Mouse (Mus musculus): ENCODE measurements around the gene Ndufa10. TPM values are rescaled to one million over a fixed set of nuclear protein-coding genes. Genes with fewer than 3 reads are reported as not detected.

The Ndufa10 gene
- polyA plus RNA-seq, 1 experiment from 2014 or later, result 162 TPM

DNA sequence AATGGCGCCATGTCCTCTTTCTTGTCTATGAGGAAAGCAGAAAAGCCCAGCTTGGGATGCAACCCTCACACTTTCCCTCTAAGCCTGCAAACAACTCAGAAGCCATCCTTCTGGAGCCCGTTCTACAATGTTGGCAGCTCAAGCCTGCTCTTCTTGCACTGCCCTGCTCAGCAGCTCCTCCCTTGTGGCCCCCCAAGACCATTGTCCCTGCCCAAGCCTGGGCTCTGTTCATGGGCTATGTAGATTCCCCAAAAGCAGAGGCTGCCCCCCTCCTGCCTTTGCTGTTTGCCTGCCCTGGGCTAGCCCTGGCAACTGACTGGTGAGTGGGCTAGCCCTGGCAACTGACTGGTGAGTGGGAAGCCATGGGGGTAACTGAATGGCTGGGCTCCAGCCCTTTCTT lies 73.1 kb downstream of the Ndufa10 start:
- DNase-seq (ENCODE audit: low spot score), result no peak
- Histone ChIP-seq H3K36me3 (ENCODE audit: insufficient read depth, low read length) (no peaks in the 10 kb centered on the region), H3K27me3 (replicated peaks; ENCODE audit: insufficient read depth, low read length) (no peaks in the 10 kb centered on the region), H3K4me3 (ENCODE audit: low read depth, low read length) (no peak overlapping the region), H3K27ac (ENCODE audit: low read length) (no peak overlapping the region), H3K4me1 (ENCODE audit: insufficient read depth, low read depth, low read length) (no peaks in the 10 kb centered on the region), H3K9ac (replicated peaks; ENCODE audit: low read depth) (no peak overlapping the region), H3K4me2 (replicated peaks; ENCODE audit: low read depth, low read length) (no peak overlapping the region), H3K9me3 (ENCODE audit: low read length) (no peaks in the 10 kb centered on the region)
- WGBS, result 81% methylated on average over 2 of the region's 2 CpGs
- no peak for ATAC-seq
- TF ChIP-seq CTCF (IDR thresholded peaks at IDR 0.05) (no peak), EP300 (IDR thresholded peaks at IDR 0.05) (no peak)

DNA sequence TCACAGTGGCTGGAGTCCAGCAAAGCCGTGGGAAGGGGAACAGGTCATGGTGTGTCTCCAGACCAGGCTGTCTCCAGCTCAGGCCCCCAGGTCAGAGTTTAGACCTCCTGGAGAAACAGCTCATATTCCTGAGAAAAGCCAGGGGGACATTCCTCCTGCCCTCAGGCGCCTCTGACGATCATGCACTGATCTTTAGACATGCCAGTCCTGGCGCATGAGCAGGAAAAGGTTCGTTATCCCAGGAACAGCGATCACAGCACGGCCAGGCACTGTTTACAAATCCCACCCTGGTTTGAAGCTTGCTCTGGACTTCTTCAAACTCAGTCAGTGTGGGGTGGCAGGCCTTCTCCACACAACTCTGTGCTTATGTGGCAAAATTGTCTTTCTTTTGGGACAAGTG lies 75.1 kb downstream of the Ndufa10 start:
- DNase-seq (ENCODE audit: low spot score) (no peak), ATAC-seq (no peak)
- H3K4me2 ChIP-seq (replicated peaks; ENCODE audit: low read depth, low read length), result no peak overlapping the region
- H3K27ac ChIP-seq (ENCODE audit: low read length), result no peak overlapping the region
- H3K27me3 ChIP-seq (replicated peaks; ENCODE audit: insufficient read depth, low read length), result no peaks in the 10 kb centered on the region
- TF ChIP-seq CTCF (IDR thresholded peaks at IDR 0.05) (no peak), EP300 (IDR thresholded peaks at IDR 0.05) (no peak)
- WGBS, result 31% methylated on average over 7 of the region's 7 CpGs
- H3K4me1 ChIP-seq (ENCODE audit: insufficient read depth, low read depth, low read length), result no peaks in the 10 kb centered on the region
- H3K4me3 ChIP-seq (ENCODE audit: low read depth, low read length), result no peak overlapping the region
- no peaks in the 10 kb centered on the region for H3K9me3 ChIP-seq (ENCODE audit: low read length)
- no peaks in the 10 kb centered on the region for H3K36me3 ChIP-seq (ENCODE audit: insufficient read depth, low read length)
- no peak overlapping the region for H3K9ac ChIP-seq (replicated peaks; ENCODE audit: low read depth)

DNA sequence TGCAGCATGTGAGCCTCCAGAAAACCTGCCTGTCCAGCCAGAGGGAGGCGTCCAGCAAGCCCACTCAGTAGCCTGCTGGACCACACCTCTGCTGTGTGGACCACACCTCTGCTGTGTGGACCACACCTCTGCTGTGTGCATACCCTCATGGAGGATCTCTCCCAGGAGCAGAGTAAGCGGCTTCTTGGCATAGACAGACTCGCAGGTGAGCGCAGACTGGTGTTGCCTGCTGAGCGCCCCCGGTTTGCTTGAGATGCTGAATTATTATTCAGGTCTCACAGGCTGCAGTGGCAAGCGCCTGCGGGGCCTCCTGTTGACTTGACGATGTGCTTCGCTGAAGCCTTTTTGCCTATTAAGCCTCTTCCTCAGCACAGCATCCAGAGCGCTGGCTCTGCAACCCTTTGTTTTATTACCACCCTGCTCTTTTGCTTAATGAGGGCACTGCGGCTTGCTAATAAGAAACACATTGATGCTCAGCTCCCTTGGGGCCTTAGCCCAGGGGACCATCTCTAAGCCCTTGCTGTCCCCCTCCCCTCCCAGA lies 76.1 kb downstream of the Ndufa10 start:
- TF ChIP-seq EP300 (IDR thresholded peaks at IDR 0.05) (no peak), CTCF (IDR thresholded peaks at IDR 0.05) (no peak)
- Histone ChIP-seq H3K4me1 (ENCODE audit: insufficient read depth, low read depth, low read length) (no peaks in the 10 kb centered on the region), H3K4me3 (ENCODE audit: low read depth, low read length) (no peak overlapping the region), H3K9ac (replicated peaks; ENCODE audit: low read depth) (no peak overlapping the region), H3K36me3 (ENCODE audit: insufficient read depth, low read length) (no peaks in the 10 kb centered on the region), H3K27me3 (replicated peaks; ENCODE audit: insufficient read depth, low read length) (no peaks in the 10 kb centered on the region), H3K9me3 (ENCODE audit: low read length) (no peaks in the 10 kb centered on the region), H3K4me2 (replicated peaks; ENCODE audit: low read depth, low read length) (no peak overlapping the region), H3K27ac (ENCODE audit: low read length) (no peak overlapping the region)
- WGBS, result 45% methylated on average over 12 of the region's 12 CpGs
- ATAC-seq (no peak), DNase-seq (ENCODE audit: low spot score) (no peak)

DNA sequence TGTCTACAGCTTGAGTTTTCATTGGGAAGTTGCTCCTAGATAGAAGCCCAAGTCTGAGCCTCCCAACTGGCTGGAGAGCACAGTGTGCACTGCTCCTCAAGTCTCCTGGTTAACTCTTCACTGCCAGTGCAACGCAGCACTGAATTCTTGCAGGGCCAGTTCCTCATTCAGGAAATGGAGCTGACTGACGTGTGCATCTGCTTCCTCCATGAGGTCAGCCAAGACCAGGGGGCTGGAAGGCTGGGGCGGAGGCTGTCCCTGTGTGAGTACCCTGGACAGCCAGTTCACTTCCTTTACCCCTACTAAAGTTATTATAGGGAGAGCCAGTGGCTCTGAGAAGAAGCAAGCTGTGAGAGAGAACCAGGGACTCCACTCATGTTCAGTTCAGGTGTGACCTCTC lies 79.4 kb downstream of the Ndufa10 start:
- Histone ChIP-seq H3K4me2 (replicated peaks; ENCODE audit: low read depth, low read length) (no peak overlapping the region), H3K4me1 (ENCODE audit: insufficient read depth, low read depth, low read length) (no peaks in the 10 kb centered on the region), H3K9me3 (ENCODE audit: low read length) (no peaks in the 10 kb centered on the region), H3K4me3 (ENCODE audit: low read depth, low read length) (no peak overlapping the region), H3K27ac (ENCODE audit: low read length) (no peak overlapping the region), H3K27me3 (replicated peaks; ENCODE audit: insufficient read depth, low read length) (no peaks in the 10 kb centered on the region), H3K9ac (replicated peaks; ENCODE audit: low read depth) (no peak overlapping the region), H3K36me3 (ENCODE audit: insufficient read depth, low read length) (no peaks in the 10 kb centered on the region)
- WGBS, result 55% methylated on average over 3 of the region's 3 CpGs
- DNase-seq (ENCODE audit: low spot score) (no peak), ATAC-seq (no peak)
- TF ChIP-seq CTCF (IDR thresholded peaks at IDR 0.05) (no peak), EP300 (IDR thresholded peaks at IDR 0.05) (no peak)

DNA sequence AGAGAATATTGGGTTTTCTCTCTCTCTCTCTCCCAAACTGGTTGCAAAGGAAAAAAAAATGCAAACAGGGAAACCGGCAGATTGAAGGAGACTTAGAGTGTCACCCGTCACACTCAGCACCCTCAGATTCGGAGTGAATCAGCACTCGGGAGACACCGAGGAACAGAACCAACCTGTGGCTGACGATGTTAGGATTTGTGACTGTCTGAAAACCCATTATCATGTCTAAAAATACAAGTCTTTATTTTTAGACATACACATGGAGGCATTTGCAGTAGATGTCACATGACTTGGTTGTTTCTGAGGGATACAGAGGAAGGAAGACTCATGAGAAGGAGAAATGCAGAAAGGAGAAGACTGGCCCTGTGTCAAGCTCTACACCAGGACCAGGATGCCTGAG lies 80.5 kb downstream of the Ndufa10 start:
- Histone ChIP-seq H3K9me3 (ENCODE audit: low read length) (no peaks in the 10 kb centered on the region), H3K4me2 (replicated peaks; ENCODE audit: low read depth, low read length) (no peak overlapping the region), H3K9ac (replicated peaks; ENCODE audit: low read depth) (no peak overlapping the region), H3K36me3 (ENCODE audit: insufficient read depth, low read length) (no peaks in the 10 kb centered on the region), H3K4me3 (ENCODE audit: low read depth, low read length) (no peak overlapping the region), H3K4me1 (ENCODE audit: insufficient read depth, low read depth, low read length) (no peaks in the 10 kb centered on the region), H3K27ac (ENCODE audit: low read length) (no peak overlapping the region), H3K27me3 (replicated peaks; ENCODE audit: insufficient read depth, low read length) (no peaks in the 10 kb centered on the region)
- TF ChIP-seq CTCF (IDR thresholded peaks at IDR 0.05), result no peak
- no peak for TF ChIP-seq EP300 (IDR thresholded peaks at IDR 0.05)
- DNase-seq (ENCODE audit: low spot score) (no peak), ATAC-seq (no peak)
- 63% methylated on average over 6 of the region's 6 CpGs for WGBS

Small RNA genes lying within 50 kb of the gene (microRNA-seq; reads per million reads assigned to microRNA genes)
- 1.7 reads per million for gene Mir6900

Other genes with a start within 250 kb of the Ndufa10 start
- gene Olfr1416, start 11.3 kb upstream of the Ndufa10 start, polyA plus RNA-seq (2015; fragmentation: Nextera tagmentation; extraction: Ambion mirVana), result not detected in 2 replicates
- not detected in 2 replicates for gene Olfr1415, start 22.2 kb upstream of the Ndufa10 start, polyA plus RNA-seq (2015; fragmentation: Nextera tagmentation; extraction: Ambion mirVana)
- gene Olfr1414, start 44.8 kb upstream of the Ndufa10 start, polyA plus RNA-seq (2015; fragmentation: Nextera tagmentation; extraction: Ambion mirVana), result not detected in 2 replicates
- gene Olfr1413, start 97.5 kb upstream of the Ndufa10 start, polyA plus RNA-seq (2015; fragmentation: Nextera tagmentation; extraction: Ambion mirVana), result not detected in 2 replicates
- gene Olfr1412, start 111.9 kb upstream of the Ndufa10 start, polyA plus RNA-seq (2015; fragmentation: Nextera tagmentation; extraction: Ambion mirVana), result not detected in 2 replicates
- not detected in 2 replicates for gene Olfr1411, start 120.6 kb upstream of the Ndufa10 start, polyA plus RNA-seq (2015; fragmentation: Nextera tagmentation; extraction: Ambion mirVana)
- not detected in 2 replicates for gene Olfr1410, start 131.9 kb upstream of the Ndufa10 start, polyA plus RNA-seq (2015; fragmentation: Nextera tagmentation; extraction: Ambion mirVana)
- not detected in 2 replicates for gene Olfr12, start 143.9 kb upstream of the Ndufa10 start, polyA plus RNA-seq (2015; fragmentation: Nextera tagmentation; extraction: Ambion mirVana)
- 342 and 355 TPM in 2 replicates for gene Cops9, start 168.1 kb upstream of the Ndufa10 start, polyA plus RNA-seq (2015; fragmentation: Nextera tagmentation; extraction: Ambion mirVana)
- gene Otos, start 175.0 kb upstream of the Ndufa10 start, polyA plus RNA-seq (2015; fragmentation: Nextera tagmentation; extraction: Ambion mirVana), result 0.24 TPM in 1 of 2 replicates, not detected in the other